Mouse (Mus musculus) right cerebral cortex, adult 2 months (tissue): ENCODE results near the gene Hcrtr1.
A peak's percentile ranks its signal among the peaks of the same experiment; 100 is the strongest.

Experiments
- DNase-seq, 2 experiments: peaks; one replicate each; pipeline ENCODE4 v3.0.0; 2021 to 2022; ENCODE audit warnings: low spot score in 2 of 2

Hcrtr1 gene

DNA sequence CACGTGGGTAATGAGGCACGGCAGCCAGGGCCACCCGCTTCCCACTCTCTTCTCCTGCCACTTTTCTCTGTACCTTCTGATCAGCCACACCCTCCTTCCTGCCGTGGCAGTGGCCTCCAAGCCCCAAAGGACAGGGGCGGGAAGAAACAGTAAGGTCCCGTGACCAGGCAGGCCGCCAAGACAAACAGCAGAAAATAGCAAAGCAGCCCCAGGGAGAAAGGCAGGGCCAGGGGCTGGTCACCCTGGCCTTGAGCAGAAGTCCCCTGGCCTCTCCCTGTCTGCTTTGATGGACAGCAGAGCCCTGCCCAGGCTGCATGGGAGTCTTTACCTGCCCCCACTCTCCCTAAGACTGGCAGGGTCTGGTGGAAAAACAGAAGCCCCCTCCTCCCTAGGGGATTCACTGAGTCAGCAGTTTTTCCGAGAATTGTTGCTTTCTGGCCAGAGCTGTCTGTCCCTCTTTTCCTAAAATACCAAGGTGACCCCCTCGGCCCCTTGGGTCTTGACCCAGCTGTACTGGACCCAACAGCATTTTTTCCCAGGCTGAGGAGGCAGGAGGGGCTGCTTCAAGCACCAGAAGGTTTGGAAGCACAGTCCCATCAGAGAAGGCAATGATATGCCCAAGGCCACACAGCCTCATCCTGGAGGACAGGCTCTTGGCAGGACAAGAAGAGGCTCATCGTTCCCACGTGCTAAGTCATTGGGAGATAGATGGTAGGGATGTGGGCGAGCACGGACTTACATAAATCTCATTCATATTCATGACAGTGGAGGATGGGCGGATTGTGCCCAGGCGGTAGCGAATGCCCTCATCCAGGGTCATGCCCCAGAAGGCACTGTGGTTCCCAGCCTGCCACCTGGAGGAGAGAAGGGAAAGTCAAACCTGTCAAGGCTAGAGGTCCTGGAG, 29.4 kb upstream of the Hcrtr1 start:
- peak in 1 of 2 experiments; percentile 15 for DNase-seq

DNA sequence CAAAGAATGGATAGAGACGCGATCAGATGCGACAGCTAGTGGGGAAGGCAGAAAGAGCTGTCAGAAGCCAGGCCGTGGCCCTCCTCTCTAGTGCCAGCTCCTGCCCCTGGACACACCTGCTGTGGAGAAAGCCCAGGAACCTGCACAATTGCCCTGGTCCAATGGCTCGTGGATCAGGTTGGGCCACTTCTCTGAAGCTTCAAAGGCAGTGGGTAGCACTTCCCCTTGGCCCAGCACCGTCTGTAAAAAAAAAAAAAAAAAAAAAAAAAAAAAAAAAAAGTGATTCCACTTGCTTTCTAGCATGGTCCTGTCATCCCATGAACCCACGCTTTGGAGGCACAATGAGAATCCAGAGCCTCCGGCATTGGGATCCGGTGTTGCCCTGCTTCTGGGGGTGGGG, 28.7 kb upstream of the Hcrtr1 start:
- no peak for DNase-seq

DNA sequence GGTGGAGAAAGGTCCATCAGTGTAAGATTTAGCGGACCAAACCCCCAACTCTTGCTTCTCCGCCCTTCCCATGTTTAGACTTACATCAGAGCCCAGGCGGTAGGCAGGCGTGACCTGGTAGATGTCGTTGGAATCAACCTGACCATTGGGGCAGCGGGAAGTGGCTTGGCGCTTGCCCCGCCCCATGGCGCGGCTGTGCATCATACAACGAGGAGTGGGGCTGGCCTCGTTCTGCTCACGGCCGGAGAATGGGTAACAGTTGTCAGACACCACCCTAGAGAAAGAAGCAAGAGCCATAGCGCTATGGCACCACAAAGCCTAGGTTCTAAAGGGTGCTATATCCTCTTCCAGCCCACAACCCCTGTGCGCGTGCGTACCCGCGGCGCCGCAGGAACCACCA, 28.2 kb upstream of the Hcrtr1 start:
- no peak for DNase-seq

DNA sequence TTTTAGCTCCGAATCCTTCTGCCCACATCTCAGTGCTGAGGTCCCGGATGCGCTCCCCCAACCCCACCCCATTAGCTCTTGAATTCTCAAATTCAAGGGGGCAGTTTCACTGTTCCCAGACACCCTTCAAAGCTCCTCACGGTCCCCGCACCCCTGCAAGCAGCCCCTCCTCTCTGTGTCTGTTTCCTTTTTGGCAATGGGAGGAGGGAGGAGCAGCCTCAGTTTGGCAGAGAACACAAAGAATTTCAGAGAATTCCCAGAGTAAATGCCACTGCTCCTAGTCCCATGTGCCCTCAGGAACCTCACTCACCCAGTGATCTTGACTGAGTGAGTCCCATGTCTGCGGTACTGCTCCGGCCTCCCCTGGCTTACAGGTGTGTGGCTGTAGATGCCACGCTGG, 27.4 kb upstream of the Hcrtr1 start:
- DNase-seq: no peak

DNA sequence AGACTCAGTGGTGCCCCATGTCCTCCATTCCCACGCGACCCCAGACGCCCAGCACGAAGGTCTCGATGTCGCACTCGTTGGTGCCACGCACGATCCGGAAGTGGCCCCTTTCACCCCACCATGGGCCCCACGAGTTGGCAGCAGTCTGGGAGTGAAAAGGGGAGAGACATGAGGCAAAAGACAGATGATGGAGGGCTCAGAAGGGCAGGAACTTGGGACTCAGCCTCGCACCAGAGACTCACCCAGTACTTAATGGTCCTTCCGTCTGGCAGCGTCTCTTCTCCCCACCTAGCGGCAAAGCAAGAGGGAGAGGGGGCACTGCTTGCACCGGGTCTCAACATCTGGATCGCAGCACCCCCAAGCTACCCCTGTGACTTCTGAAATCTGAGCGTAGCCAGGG, 26.9 kb upstream of the Hcrtr1 start:
- no peak for DNase-seq

DNA sequence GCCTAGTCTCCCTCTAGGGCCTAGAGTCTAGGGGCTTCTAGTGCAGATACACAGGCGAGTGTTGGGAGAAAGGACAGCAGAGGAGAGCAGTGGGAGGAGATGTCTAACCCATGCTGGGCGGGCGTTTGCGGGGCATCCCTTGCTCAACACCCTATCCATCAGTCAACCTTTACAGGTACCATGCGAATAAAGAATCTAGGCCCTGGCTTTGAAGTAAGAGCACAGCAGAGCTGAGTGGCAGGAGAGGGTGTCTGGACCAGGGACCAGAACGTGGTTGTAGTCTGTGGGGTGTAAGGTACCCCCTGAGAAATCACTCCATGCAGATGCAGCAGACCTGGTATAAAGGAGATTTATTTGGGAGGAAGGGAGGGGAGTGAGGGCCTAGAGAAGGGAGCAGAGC, 25.0 kb upstream of the Hcrtr1 start:
- DNase-seq: no peak

DNA sequence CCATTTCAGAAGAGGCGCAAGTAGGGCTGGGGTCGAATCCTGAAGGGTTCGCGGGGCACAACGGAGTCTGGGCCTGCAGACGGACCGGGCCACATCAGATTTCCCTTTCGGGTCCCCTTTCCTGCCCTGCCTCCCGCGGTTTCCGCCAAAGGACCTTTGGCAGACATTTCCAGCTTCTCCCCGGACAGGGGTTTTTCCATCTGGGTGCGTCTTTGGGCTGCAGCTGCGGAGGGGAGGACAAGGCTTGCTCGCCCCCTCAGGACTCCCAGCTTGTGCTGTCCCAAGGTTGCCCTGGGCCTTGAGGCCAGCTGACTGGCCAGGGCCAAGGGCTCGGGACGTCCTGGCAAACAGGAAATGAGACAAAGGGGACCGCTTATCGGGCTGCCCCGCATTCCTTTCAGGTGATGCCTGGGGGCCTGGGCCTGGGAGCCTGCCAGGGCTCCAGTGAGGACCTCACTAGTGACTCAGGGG, 24.3 kb upstream of the Hcrtr1 start:
- no peak for DNase-seq

DNA sequence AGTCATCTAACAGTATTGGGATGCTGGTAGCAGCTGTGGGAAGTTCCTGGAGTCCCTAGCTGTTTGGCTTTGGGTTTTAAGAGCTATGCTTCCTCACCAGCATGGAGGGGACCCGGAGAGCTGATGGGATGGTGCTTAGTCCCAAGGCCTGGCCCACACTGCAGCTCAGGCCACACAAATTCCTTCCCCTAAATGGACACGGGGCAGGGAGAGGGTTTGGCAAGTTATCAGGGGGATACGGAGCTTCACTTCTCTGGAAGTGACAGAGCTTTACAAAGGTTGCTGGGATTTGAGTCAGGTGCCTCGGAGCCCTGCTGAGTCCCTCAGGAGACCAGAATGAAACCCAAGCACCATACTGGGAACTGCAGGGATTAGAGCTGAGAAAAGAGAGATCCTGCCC, 22.2 kb upstream of the Hcrtr1 start:
- no peak for DNase-seq

DNA sequence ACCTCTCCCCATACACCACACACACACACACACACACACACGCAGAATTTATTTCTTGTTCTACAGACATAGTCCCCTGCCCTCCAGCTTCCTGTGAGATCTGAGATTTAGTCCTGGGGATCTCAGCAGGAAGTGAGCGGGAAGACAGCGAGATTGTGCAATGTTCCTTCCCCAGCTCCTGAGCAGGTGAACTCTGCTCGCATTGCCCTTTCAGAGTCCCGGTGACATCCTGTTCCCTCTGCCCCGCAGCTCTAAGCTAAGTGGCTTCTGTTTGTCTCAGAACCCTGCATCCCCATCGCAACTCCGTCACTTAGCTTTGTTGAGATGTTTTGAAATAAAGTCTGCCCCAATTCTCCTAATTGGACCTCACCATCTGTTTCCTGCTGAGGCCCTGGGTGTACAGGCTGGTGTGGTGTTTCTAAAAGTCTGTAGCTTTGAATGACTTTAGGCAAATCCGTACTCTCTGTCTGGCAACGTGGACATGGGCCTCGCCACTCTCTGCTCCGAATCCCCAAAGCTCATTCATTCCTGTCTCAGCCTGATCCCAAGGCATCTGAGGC, 17.7 kb upstream of the Hcrtr1 start:
- DNase-seq: no peak

DNA sequence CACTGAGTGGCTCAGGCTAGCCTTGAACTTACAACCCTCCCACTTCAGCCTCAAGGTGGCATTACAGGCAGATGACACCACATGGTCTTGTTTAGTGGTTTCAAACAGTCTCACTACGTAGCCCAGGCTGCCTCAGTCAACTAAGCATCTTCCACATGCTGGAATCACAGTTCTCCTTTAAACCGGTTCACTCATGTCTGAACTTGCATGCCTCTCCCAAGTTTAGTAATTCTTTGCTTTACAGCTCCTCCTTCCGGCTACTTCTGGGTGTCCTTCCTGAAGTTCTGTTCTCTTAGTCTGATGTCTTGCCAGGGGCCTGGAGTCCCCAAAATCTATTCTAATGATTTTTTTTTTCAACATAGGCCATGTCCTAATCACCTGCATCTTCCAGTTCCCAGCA, 15.1 kb upstream of the Hcrtr1 start:
- no peak for DNase-seq

DNA sequence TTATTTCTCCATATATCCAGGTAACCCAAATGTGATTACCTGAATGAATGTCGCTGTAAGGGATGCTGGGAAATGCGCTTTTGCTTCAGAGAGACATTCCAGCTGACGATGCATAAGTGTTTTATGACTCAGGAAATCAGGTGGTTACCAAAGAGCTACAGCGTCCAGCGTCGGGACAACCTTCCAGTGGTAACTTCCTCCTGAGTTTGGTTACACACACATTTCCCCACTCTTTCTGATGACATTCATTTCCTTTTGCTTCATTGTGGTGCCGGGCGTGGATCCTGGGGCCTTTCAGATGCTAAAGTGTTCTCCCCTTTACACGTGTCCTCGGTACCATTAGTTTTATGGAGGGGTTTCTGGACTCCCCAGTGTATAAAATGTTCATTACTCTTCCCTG, 9.2 kb upstream of the Hcrtr1 start:
- DNase-seq: no peak

DNA sequence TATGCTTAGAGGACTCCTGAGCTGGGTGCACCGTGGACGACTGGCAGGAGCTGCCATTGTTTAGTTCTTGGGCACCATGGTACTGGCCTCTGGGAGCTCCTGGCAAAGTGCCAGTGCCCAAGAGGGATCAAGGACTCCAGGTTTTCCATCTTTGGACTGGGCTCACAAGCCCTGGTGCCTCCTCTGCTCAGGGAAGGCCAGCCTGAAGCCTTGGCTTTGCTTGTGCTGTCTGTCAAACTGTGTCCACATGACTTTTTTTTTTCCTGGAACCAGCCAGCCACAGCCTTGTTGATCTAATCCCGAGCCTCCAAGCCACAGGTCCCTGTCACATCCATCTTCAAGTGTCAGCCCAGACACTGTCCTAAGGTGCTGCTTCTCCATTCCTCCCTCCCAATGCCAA, 2.6 kb upstream of the Hcrtr1 start:
- DNase-seq: no peak

DNA sequence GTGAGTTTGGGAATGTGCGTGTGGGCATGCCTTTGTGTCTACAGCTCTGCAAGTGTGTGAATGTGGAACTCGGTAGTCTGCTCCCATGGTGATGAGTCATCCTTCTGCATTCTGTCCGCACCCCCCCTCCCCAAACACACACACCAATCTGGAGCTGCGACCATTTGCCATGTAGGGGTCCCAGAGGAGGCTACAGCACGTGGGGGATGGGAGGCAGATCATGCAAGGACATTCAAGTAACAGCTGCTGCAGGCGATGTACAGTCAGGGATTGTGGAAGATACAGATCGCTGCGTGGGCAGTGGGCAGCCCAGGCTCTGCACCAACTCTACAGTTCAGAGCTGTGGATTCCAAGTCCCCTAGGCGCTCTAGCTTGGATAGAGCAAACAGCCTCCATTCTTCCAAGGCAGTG, 1.8 kb upstream of the Hcrtr1 start:
- peak; percentile 65 to 77 for DNase-seq

DNA sequence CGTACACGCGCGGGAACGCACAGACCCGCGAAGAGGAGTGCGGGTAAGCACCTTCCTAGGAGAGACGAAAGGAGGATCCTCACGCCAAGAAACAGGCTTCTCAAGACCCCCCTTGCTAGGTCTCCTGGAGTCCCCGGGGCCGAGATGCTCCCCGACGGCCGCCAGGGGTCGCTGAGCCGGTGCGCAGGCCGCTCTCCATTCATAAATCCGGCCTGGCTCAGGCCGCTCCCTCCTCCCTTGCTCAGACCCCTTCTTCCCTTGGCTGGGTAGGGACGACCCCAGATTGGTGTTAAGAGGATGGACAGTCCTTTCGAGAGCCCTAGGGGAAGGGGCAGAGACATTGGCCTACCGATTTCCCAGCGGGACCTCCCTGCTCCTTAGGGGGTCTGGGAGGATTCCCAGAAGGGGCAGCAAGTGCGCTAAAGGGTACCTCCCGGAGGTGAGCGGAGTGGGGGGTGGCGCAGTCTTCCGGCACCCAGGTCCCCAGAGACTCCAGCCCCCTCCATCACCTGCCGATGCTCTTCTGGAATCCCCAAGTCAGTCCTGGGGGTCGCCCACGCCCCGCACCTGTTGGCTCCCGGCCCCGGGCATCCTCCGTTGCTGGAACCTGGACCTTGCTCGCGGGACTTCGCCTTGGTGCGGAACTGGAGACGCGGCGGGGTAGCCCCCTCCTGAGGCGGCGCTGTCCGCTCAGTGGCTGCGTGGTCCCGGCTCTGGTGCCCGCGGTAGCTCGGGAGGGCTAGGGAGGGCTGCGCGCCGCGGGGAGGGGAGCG, 532 bp downstream of the Hcrtr1 start:
- DNase-seq: peak; percentile 59 to 64

DNA sequence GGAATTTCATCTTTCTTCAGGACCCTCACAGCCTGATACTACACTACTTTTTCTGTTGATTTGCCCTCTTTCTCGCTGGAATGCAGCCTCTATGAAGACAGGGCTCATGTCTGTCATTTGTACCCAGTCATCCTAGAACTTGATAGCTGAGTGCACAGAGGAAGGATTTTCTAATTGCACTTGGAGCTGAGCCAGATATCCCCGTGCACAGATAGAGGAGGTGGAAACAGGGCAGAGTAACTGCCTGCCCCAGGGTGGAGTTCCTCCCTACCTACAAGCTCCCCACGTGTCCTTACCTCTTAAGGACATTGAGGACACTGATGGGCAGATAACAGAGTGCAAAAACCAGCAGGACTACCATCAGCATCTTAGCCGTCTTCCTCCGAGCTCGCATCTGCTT, 5.8 kb downstream of the Hcrtr1 start:
- no peak for DNase-seq

DNA sequence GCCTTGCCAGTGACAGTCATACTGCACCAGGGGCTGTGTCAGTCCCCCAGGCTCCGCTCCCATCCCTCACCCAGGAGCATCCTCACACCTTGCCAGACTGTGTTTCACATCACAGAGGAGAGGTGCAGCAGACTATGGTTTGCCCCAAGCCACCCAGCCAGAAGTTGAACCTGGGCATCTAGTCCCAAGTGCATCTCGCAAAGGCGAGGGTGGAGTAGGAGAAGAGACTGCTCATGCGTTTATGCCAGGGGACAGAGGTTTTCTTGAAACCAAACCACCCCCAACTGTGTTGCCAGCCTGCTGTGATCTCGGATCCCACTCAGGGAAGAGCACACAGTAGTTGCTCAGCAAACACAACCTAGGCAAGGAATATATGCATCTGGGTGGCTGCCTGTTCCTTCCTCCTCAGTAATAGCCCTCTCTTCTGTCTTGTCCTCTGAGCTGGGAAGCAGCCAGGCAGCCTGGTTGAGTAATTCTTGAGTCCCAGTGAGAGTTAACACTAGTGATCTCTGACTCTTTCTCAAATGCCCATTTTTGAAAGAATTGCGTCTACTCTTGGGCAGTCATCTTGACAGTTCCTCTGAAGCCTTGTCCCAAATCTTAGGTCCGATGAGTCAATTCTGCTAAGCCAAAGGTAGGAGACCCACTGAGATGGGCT, 7.6 kb downstream of the Hcrtr1 start:
- no peak for DNase-seq

DNA sequence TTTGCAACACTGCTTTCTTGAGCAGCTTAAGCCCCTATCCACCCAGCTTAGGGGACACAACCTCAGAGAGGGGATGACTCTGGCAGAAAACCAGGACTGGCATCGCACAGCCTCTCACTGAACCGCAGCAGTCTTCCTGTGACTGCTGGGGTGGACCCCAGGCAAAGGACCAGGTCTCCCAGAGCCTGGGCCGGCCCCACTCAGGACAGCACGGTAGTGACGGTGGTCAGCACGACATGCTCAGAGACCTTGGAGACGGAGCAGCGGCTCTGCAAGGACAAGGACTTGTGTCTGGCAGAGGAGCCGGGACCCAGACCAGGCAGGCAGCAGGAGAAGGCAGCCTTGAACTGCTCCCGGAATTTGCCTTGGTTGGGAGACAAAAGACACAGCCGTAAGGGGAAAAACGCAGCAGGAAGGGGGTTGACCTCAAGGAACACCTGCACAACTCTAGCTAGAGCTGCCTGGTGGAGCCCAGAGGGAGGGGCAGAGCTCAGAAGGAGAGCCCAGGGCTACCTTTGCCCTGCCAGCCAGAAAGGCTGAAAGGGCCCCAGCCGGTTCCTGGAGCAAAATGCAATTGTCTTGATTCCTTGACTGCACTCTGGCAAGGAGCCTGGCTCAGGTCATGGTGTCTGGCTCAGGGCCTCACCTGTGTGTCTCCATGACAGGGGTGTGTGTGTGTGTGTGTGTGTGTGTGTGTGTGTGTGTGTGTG, 8.4 kb downstream of the Hcrtr1 start:
- DNase-seq: no peak

DNA sequence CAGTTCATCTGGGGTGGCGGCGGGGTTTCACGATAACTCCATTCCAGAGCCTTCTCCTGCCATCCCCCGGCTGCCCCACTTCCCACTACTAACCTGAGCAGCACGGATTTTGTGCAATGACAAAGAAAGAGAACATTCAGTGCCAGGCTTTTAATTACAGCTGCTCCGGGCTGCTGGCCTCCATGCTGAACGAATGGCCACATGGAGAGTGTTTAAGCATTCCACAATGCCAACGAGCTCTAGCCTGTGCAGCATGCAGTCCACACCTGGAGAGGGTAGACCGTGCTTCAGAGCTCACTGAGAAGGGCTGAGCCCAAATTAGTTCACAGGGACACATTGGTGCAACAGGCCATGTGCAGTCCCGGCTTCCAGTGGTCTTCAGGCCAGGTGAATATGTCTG, 9.1 kb downstream of the Hcrtr1 start:
- DNase-seq: no peak

DNA sequence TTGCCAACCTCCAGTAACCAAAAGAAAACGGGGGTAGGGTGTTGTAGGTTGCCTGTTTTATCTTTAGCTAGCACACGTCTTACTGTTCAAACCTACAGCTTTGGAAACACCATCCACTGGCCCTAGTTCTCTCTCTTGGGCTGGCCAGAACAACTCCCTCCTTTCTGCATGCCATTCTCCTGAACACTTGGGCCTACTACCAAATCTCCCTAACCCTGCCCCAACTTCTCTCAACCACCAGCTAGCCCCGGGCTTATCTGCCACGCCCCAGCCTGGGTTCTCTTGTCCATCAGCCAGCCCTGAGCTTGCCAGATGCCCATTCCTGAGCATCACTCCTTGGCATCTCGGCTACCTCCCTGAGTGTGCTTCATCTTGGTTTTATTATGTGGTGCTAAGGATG, 10.3 kb downstream of the Hcrtr1 start:
- DNase-seq: no peak

DNA sequence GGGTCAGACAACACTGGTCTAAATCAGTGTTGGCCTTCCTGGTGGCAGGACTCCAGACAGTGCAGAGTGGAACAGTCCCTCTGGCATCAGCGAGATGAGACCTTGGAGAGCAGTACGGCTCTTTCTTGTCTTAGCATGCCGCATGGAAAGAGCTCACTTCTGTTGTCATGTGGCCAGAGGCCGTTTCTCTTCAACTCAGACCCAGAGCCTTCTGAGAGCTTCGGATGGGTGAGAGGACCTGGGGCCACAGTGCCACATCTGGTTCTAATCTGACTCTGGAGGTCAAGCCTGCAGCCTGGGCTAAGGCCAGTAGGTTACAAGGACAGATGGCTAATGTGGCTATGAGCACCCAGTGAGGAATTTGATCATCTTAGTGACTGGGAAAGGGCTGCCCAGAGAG, 13.2 kb downstream of the Hcrtr1 start:
- no peak for DNase-seq

DNA sequence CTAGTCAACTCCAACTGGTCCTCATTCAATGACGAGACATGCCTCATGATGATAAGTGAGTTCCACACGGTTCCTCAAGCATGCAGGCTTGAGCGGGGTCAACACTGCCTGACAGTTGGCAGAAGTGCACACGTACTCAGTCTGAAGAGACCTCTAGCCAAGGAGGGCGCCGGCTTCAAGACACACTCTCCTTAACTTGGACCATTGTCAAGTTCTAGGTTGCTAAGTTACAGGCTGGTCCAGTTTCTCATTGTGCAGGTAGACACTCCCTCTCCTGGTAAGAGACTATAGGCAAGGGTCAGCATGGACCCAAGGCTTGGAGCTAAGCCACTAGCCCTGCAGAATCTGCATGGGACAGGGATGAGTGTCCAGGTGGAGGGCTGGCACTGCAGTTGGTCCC, 14.0 kb downstream of the Hcrtr1 start:
- DNase-seq: no peak

DNA sequence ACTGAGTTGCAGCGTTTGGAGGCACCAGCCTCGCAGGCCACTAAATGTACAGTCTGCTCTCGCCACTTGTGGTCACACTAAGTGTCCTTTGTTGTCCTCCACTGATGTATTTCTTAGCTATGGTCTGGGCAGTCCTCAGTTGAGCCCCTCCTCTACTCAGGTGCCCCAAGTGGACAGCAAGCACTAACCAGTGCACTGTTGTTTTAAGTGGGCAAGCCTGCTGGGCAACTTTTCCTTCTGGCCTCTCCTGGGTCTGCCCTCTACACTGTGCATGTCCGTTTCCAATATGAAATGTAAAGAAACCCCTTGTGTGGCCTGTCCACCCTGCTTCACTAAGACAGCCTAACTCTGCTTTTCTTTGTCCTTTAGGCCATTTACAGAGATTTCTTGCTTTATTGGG, 15.0 kb downstream of the Hcrtr1 start:
- no peak for DNase-seq
